Mouse (Mus musculus) liver, postnatal 0 days (tissue): ENCODE measurements at regions not wholly inside any gene's neighbourhood (a gene's known extent, or its start where the extent isn't known, plus 50 kb on each side); places are given as distances from the start of the nearest gene placed in this dataset.

Experiments used
- CTCF ChIP-seq: sonication (generic); IDR thresholded peaks from 2 replicates; pipeline ENCODE4 v1.5.1; 2016; ENCODE audit warnings: antibody characterized with exemption, low read depth
- EP300 ChIP-seq: IDR thresholded peaks from 2 replicates; pipeline ENCODE4 v1.6.1; 2016; ENCODE audit warnings: antibody characterized with exemption, low read depth, mild to moderate bottlenecking

DNA sequence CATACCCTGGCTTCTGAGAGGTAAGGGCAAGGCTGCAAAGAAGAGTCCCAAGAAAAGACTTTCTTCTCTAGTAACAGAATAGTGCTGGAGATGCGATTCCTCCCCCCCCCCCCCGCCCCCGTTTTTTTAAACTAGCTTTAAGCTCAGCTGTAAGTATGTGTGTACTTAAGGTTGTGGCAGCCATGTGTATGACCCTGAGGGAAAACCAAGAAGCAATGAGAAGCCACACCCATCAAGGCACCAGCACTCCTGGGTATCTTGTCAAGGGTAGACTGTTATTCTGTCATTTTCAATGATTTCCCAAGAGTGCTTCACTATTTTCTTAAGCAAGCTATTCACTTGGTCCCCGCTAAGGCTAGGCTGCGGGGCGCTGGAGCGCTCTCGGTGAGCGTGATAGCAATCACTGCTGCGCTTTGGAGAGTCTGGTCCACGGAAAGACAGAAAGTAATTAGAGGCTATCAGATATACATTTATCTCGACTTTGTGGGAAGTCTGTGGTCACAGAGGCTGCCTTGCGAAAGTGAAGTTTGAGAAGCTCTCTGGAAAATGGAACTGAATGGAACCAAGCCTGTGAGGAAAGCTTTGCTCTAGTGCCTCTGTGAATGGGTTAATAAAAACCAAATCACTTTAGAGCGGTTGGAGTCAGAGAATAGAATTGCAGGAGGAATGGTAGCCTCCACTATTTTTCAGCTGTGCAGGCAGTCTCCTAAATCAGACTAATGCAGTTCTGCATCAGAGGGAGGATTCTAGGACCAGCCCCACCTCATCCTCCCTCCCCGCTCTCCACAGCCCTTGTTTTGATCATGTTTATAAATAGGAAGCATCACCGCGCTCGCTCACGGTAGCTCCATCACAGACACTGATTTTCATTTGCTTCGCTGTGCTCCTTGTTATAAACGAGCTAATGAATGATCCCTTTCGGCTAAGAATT, 114.8 kb upstream of the Bmp2 start:
- no peak for TF ChIP-seq CTCF
- no peak for TF ChIP-seq EP300
